Comparison of ENCODE assay signal across 8 mouse cellular contexts in genomic region chr11:48817794-48818193, GRCm38 (mm10). TPM values are rescaled to one million over a fixed set of nuclear protein-coding genes. Genes with fewer than 3 reads are reported as not detected.
DNase-seq lines count a peak whose midpoint lies in the region; ATAC-seq and TF ChIP-seq lines count a peak whose summit lies in the region.

No protein-coding gene starts in this region.

- peaks cover 4% of the 10 kb centered on the region; the same call in 1 of the 2 replicates for H3K36me3 ChIP-seq in heart, adult 2 months (ENCODE audit: control insufficient read depth, insufficient read depth, low read length)
- peaks cover 13% of the 10 kb centered on the region; the same call in 1 of the 2 replicates for H3K36me3 ChIP-seq in forebrain, embryonic 14.5 days (ENCODE audit: control insufficient read depth, insufficient read depth, low read length)
- H3K36me3 ChIP-seq in liver, embryonic 16.5 days (ENCODE audit: control insufficient read depth, insufficient read depth), result no peaks in the 10 kb centered on the region

- TF ChIP-seq CTCF in heart, adult 2 months (IDR thresholded peaks at IDR 0.05), result no peak

- TF ChIP-seq EP300 in heart, adult 2 months (IDR thresholded peaks at IDR 0.05; ENCODE audit: insufficient read depth, low read depth, low read length), result no peak

- no peaks in the 10 kb centered on the region for H3K27me3 ChIP-seq in heart, adult 2 months (ENCODE audit: control insufficient read depth, insufficient read depth, low read length)
- no peaks in the 10 kb centered on the region for H3K27me3 ChIP-seq in forebrain, embryonic 14.5 days (replicated peaks; ENCODE audit: control insufficient read depth, insufficient read depth, low read length)
- no peaks in the 10 kb centered on the region for H3K27me3 ChIP-seq in liver, embryonic 16.5 days (ENCODE audit: control insufficient read depth, insufficient read depth, low read depth, low read length)

- H3K4me1 ChIP-seq in heart, adult 2 months (ENCODE audit: control insufficient read depth, insufficient read depth, low read length), result peaks cover 5% of the 10 kb centered on the region
- H3K4me1 ChIP-seq in forebrain, embryonic 14.5 days (ENCODE audit: control insufficient read depth, insufficient read depth, low read length), result peaks cover 14% of the 10 kb centered on the region
- peaks cover 23% of the 10 kb centered on the region for H3K4me1 ChIP-seq in liver, embryonic 16.5 days (ENCODE audit: control insufficient read depth, low read depth, low read length)

- no peak for TF ChIP-seq POLR2A in heart, adult 2 months (IDR thresholded peaks at IDR 0.05; ENCODE audit: insufficient read depth, low read depth, low read length)

- intact Hi-C loops in heart, adult 2 months (cut with DNase I), result loop anchor here (1.0 to 5.0 kb wide), 4 partner anchors 17 to 435 kb away; partner anchors contain the start of gene Zfp62
- intact Hi-C loops in left cerebral cortex, postnatal 25 days (cut with DNase I), result loop anchor here (1.0 to 5.0 kb wide), 4 partner anchors 17 to 385 kb away; partner anchors contain the start of genes Rack1 and Zfp62

- ATAC-seq in forebrain, embryonic 14.5 days, result no peak
- no peak for ATAC-seq in liver, embryonic 16.5 days (ENCODE audit: low read depth)

- peak overlapping the region; percentile 91 for H3K4me2 ChIP-seq in forebrain, embryonic 14.5 days (ENCODE audit: low read length)
- H3K4me2 ChIP-seq in liver, embryonic 16.5 days (ENCODE audit: low read depth, low read length), result peak overlapping the region; percentile 90

- no peaks in the 10 kb centered on the region for H3K79me2 ChIP-seq in heart, adult 2 months (replicated peaks; ENCODE audit: control insufficient read depth, insufficient read depth, low read length)

- peak overlapping the region; percentile 72 for H3K9ac ChIP-seq in heart, adult 2 months (ENCODE audit: low read depth, low read length)
- peak overlapping the region; percentile 83 for H3K9ac ChIP-seq in forebrain, embryonic 14.5 days (ENCODE audit: low read length)
- H3K9ac ChIP-seq in liver, embryonic 16.5 days (ENCODE audit: low read depth, low read length), result peak overlapping the region; percentile 93

- WGBS in heart, adult 2 months, result 2% methylated on average over 9 of the region's 9 CpGs
- WGBS in forebrain, embryonic 14.5 days, result 8% methylated on average over 9 of the region's 9 CpGs
- 5% methylated on average over 9 of the region's 9 CpGs for WGBS in liver, embryonic 16.5 days (ENCODE audit: insufficient replicate concordance)

- peak overlapping the region; percentile 100 for H3K27ac ChIP-seq in heart, adult 2 months
- peak overlapping the region; percentile 85 for H3K27ac ChIP-seq in forebrain, embryonic 14.5 days (ENCODE audit: low read depth, low read length)
- peak overlapping the region; percentile 99 for H3K27ac ChIP-seq in liver, embryonic 16.5 days (ENCODE audit: low read length)

- peak overlapping the region; percentile 97 for H3K4me3 ChIP-seq in heart, adult 2 months
- H3K4me3 ChIP-seq in forebrain, embryonic 14.5 days (ENCODE audit: low read depth, low read length), result peak overlapping the region; percentile 46
- peak overlapping the region; percentile 90 for H3K4me3 ChIP-seq in liver, embryonic 16.5 days (ENCODE audit: low read depth, low read length)

- DNase-seq in heart, adult 2 months, result no peak
- DNase-seq in heart, postnatal 4 days, result no peak
- DNase-seq in B cell, adult 2 months, result peak; percentile 34
- no peak for DNase-seq in forebrain, embryonic 14.5 days (ENCODE audit: low spot score)
- no peak for DNase-seq in adrenal gland, postnatal 25 days
- no peak for DNase-seq in left cerebral cortex, postnatal 25 days (ENCODE audit: low spot score in 2 of 2)
- DNase-seq in adrenal gland, adult (ENCODE audit: inconsistent age in 2 of 2, low spot score in 1 of 2), result no peak

- H3K9me3 ChIP-seq in forebrain, embryonic 14.5 days (replicated peaks; ENCODE audit: control insufficient read depth, low read length), result no peaks in the 10 kb centered on the region
- H3K9me3 ChIP-seq in liver, embryonic 16.5 days (replicated peaks; ENCODE audit: control insufficient read depth, low read length), result no peaks in the 10 kb centered on the region

RNA-seq across cellular contexts. Expression of gene Trim41, which starts 0.6 kb away (rescaled TPM):
- 10 to 100 TPM; 19.8 to 19.9 TPM for total RNA-seq in heart, adult 2 months (2021)
- 19.1 and 19.3 TPM in 2 replicates for polyA plus RNA-seq in heart, adult 2 months (2012; rRNA removed)
- 10 to 100 TPM; 36.0 to 40.1 TPM for total RNA-seq in heart, postnatal 4 days (2021)
- 3.2 and 4.0 TPM in 2 replicates for polyA plus RNA-seq in forebrain, embryonic 14.5 days (2014; fragmentation: Nextera tagmentation; extraction: Ambion mirVana)
- polyA plus RNA-seq in liver, embryonic 16.5 days (2015; fragmentation: Nextera tagmentation; extraction: Ambion mirVana), result 1.6 and 1.8 TPM in 2 replicates
- total RNA-seq in adrenal gland, postnatal 25 days (2021), result 48.6 and 53.0 TPM in 2 replicates
- 10 to 100 TPM; 62.6 to 67.1 TPM for total RNA-seq in left cerebral cortex, postnatal 25 days (2021)

RNA-seq across cellular contexts. Expression of gene Trim7, which starts 8.1 kb away (rescaled TPM):
- total RNA-seq in heart, adult 2 months (2021), result 10 to 100 TPM; 18.2 to 18.4 TPM
- 27.9 and 32.6 TPM in 2 replicates for polyA plus RNA-seq in heart, adult 2 months (2012; rRNA removed)
- 1 to 10 TPM; 5.3 to 5.5 TPM for total RNA-seq in heart, postnatal 4 days (2021)
- 0.61 and 1.3 TPM in 2 replicates for polyA plus RNA-seq in forebrain, embryonic 14.5 days (2014; fragmentation: Nextera tagmentation; extraction: Ambion mirVana)
- polyA plus RNA-seq in liver, embryonic 16.5 days (2015; fragmentation: Nextera tagmentation; extraction: Ambion mirVana), result 0.11 and 0.14 TPM in 2 replicates
- 16.9 and 17.6 TPM in 2 replicates for total RNA-seq in adrenal gland, postnatal 25 days (2021)
- 1 to 10 TPM; 1.4 to 2.2 TPM for total RNA-seq in left cerebral cortex, postnatal 25 days (2021)

RNA-seq across cellular contexts. Expression of gene Gm12184, which starts 8.7 kb away (rescaled TPM):
- 1 to 10 TPM; 3.8 to 3.9 TPM for total RNA-seq in heart, adult 2 months (2021)
- 18.8 and 28.2 TPM in 2 replicates for polyA plus RNA-seq in heart, adult 2 months (2012; rRNA removed)
- total RNA-seq in heart, postnatal 4 days (2021), result 1 to 10 TPM; 4.8 to 5.1 TPM
- 3.5 and 3.6 TPM in 2 replicates for polyA plus RNA-seq in forebrain, embryonic 14.5 days (2014; fragmentation: Nextera tagmentation; extraction: Ambion mirVana)
- 0.22 and 0.40 TPM in 2 replicates for polyA plus RNA-seq in liver, embryonic 16.5 days (2015; fragmentation: Nextera tagmentation; extraction: Ambion mirVana)
- 2.3 and 3.6 TPM in 2 replicates for total RNA-seq in adrenal gland, postnatal 25 days (2021)
- total RNA-seq in left cerebral cortex, postnatal 25 days (2021), result 1 to 10 TPM in 1 of 2 experiments, under 1 TPM in 1; 0.99 to 1.5 TPM

RNA-seq across cellular contexts. Expression of gene Rack1, which starts 17.7 kb away (rescaled TPM):
- 100 to 1,000 TPM; 337 to 437 TPM for total RNA-seq in heart, adult 2 months (2021)
- 867 and 1,301 TPM in 2 replicates for polyA plus RNA-seq in heart, adult 2 months (2012; rRNA removed)
- 100 to 1,000 TPM; 642 to 663 TPM for total RNA-seq in heart, postnatal 4 days (2021)
- 553 and 718 TPM in 2 replicates for polyA plus RNA-seq in forebrain, embryonic 14.5 days (2014; fragmentation: Nextera tagmentation; extraction: Ambion mirVana)
- 395 and 402 TPM in 2 replicates for polyA plus RNA-seq in liver, embryonic 16.5 days (2015; fragmentation: Nextera tagmentation; extraction: Ambion mirVana)
- 598 and 671 TPM in 2 replicates for total RNA-seq in adrenal gland, postnatal 25 days (2021)
- 100 to 1,000 TPM; 223 to 235 TPM for total RNA-seq in left cerebral cortex, postnatal 25 days (2021)

RNA-seq across cellular contexts. Expression of gene Irgm1, which starts 53.7 kb away (rescaled TPM):
- total RNA-seq in heart, adult 2 months (2021), result 10 to 100 TPM in 1 of 2 experiments, 1 to 10 TPM in 1; 9.9 to 13.5 TPM
- polyA plus RNA-seq in heart, adult 2 months (2012; rRNA removed), result 10.0 and 17.2 TPM in 2 replicates
- total RNA-seq in heart, postnatal 4 days (2021), result 1 to 10 TPM; 6.2 to 7.6 TPM
- 1.9 and 2.2 TPM in 2 replicates for polyA plus RNA-seq in forebrain, embryonic 14.5 days (2014; fragmentation: Nextera tagmentation; extraction: Ambion mirVana)
- 18.9 and 20.6 TPM in 2 replicates for polyA plus RNA-seq in liver, embryonic 16.5 days (2015; fragmentation: Nextera tagmentation; extraction: Ambion mirVana)
- total RNA-seq in adrenal gland, postnatal 25 days (2021), result 18.7 and 22.6 TPM in 2 replicates
- 1 to 10 TPM; 4.6 to 5.0 TPM for total RNA-seq in left cerebral cortex, postnatal 25 days (2021)

Comparison
In these comparisons a context has a peak if more than half of its experiments do, and no peak if none do; other contexts are left out.
1. DNase-seq: peak in B cell, adult 2 months (2 of 2); none in heart, adult 2 months (0 of 2), heart, postnatal 4 days (single experiment), forebrain, embryonic 14.5 days (single experiment), adrenal gland, postnatal 25 days (single experiment), left cerebral cortex, postnatal 25 days (0 of 2) and adrenal gland, adult (0 of 2).
2. H3K4me3 ChIP-seq: peak in every context shown above with its lines; median percentile 97 in heart, adult 2 months; 90 in liver, embryonic 16.5 days; 46 in forebrain, embryonic 14.5 days.
3. Peak in every context shown above with its lines, with median percentiles within 50 percentile points of each other: H3K27ac ChIP-seq and H3K9ac ChIP-seq.